Mouse (Mus musculus): ENCODE data around the gene Rilp. TPM values are rescaled to one million over a fixed set of nuclear protein-coding genes. Genes with fewer than 3 reads are reported as not detected.
A peak's percentile ranks its signal among the peaks of the same experiment; 100 is the strongest.

Gene Rilp
- polyA plus RNA-seq, 1 experiment = 4.6 TPM

GRCm38 (mm10) chr11:75466731-75467505, 43.0 kb upstream of the Rilp start:
- Histone ChIP-seq H3K79me2 (ENCODE audit: control insufficient read depth, insufficient read depth) (peaks cover 33% of the 10 kb centered on the region), H3K4me2 (ENCODE audit: low read depth) (no peak overlapping the region), H3K36me3 (ENCODE audit: control insufficient read depth, insufficient read depth) (peaks cover 37% of the 10 kb centered on the region), H3K4me3 (no peak overlapping the region), H3ac (ENCODE audit: control insufficient read depth, insufficient read length) (no peak overlapping the region), H3K27me3 (ENCODE audit: control insufficient read depth, insufficient read depth, insufficient read length) (no peaks in the 10 kb centered on the region)
- TF ChIP-seq MAX (IDR thresholded peaks at IDR 0.05; ENCODE audit: low read depth) = no peak
- TF ChIP-seq MYOG (IDR thresholded peaks at IDR 0.05; ENCODE audit: control insufficient read depth in 1 of 3, insufficient read depth in 1 of 3, insufficient read length in 2 of 3, low read depth in 2 of 3) = no peak
- TF ChIP-seq POLR2A (IDR thresholded peaks at IDR 0.05; ENCODE audit: insufficient read length, low read depth) = peak; percentile 14
- TF ChIP-seq TCF12 (IDR thresholded peaks at IDR 0.05; ENCODE audit: insufficient read depth, poor library complexity, severe bottlenecking) = no peak
- TF ChIP-seq TCF3 (IDR thresholded peaks at IDR 0.05; ENCODE audit: insufficient read length, low read depth) = no peak
- peak; percentile 82 for TF ChIP-seq POLR2AphosphoS2 (IDR thresholded peaks at IDR 0.05; ENCODE audit: insufficient read length, low read depth)

GRCm38 (mm10) chr11:75467512-75468215, 42.2 kb upstream of the Rilp start:
- Histone ChIP-seq H3K4me2 (ENCODE audit: low read depth) (no peak overlapping the region), H3K36me3 (ENCODE audit: control insufficient read depth, insufficient read depth) (peaks cover 37% of the 10 kb centered on the region), H3K27me3 (ENCODE audit: control insufficient read depth, insufficient read depth, insufficient read length) (no peaks in the 10 kb centered on the region), H3K4me3 (no peak overlapping the region), H3ac (ENCODE audit: control insufficient read depth, insufficient read length) (no peak overlapping the region), H3K79me2 (ENCODE audit: control insufficient read depth, insufficient read depth) (peaks cover 28% of the 10 kb centered on the region)
- no peak for TF ChIP-seq TCF3 (IDR thresholded peaks at IDR 0.05; ENCODE audit: insufficient read length, low read depth)
- peak; percentile 71 for TF ChIP-seq POLR2AphosphoS2 (IDR thresholded peaks at IDR 0.05; ENCODE audit: insufficient read length, low read depth)
- TF ChIP-seq SRF (IDR thresholded peaks at IDR 0.05; ENCODE audit: control insufficient read depth, insufficient read length, low read depth) = no peak
- peak; percentile 41 for TF ChIP-seq POLR2A (IDR thresholded peaks at IDR 0.05; ENCODE audit: insufficient read length, low read depth)
- TF ChIP-seq USF1 (IDR thresholded peaks at IDR 0.05; ENCODE audit: low read depth) = no peak

GRCm38 (mm10) chr11:75468410-75468809, 41.5 kb upstream of the Rilp start:
- Histone ChIP-seq H3K4me2 (ENCODE audit: low read depth) (no peak overlapping the region), H3K36me3 (ENCODE audit: control insufficient read depth, insufficient read depth) (peaks cover 37% of the 10 kb centered on the region), H3ac (ENCODE audit: control insufficient read depth, insufficient read length) (no peak overlapping the region), H3K79me2 (ENCODE audit: control insufficient read depth, insufficient read depth) (peaks cover 21% of the 10 kb centered on the region), H3K4me3 (no peak overlapping the region), H3K27me3 (ENCODE audit: control insufficient read depth, insufficient read depth, insufficient read length) (no peaks in the 10 kb centered on the region)
- TF ChIP-seq REST (IDR thresholded peaks at IDR 0.05; ENCODE audit: insufficient read depth, insufficient read length) (no peak), TCF12 (IDR thresholded peaks at IDR 0.05; ENCODE audit: insufficient read depth, poor library complexity, severe bottlenecking) (no peak), POLR2AphosphoS2 (IDR thresholded peaks at IDR 0.05; ENCODE audit: insufficient read length, low read depth) (no peak), E2F4 (IDR thresholded peaks at IDR 0.05; ENCODE audit: insufficient read depth) (no peak), MAX (IDR thresholded peaks at IDR 0.05; ENCODE audit: low read depth) (no peak), MYOG (IDR thresholded peaks at IDR 0.05; ENCODE audit: control insufficient read depth in 1 of 3, insufficient read depth in 1 of 3, insufficient read length in 2 of 3, low read depth in 2 of 3) (no peak), CEBPB (IDR thresholded peaks at IDR 0.05; ENCODE audit: insufficient read depth, poor library complexity, severe bottlenecking) (no peak)

- Histone ChIP-seq H3K4me2 (ENCODE audit: low read depth) (no peak overlapping the region), H3K4me3 (no peak overlapping the region), H3ac (ENCODE audit: control insufficient read depth, insufficient read length) (no peak overlapping the region), H3K79me2 (ENCODE audit: control insufficient read depth, insufficient read depth) (peaks cover 13% of the 10 kb centered on the region), H3K27me3 (ENCODE audit: control insufficient read depth, insufficient read depth, insufficient read length) (no peaks in the 10 kb centered on the region), H3K36me3 (ENCODE audit: control insufficient read depth, insufficient read depth) (peaks cover 30% of the 10 kb centered on the region)
- TF ChIP-seq TCF3 (IDR thresholded peaks at IDR 0.05; ENCODE audit: insufficient read length, low read depth) = no peak
- TF ChIP-seq POLR2AphosphoS2 (IDR thresholded peaks at IDR 0.05; ENCODE audit: insufficient read length, low read depth) = peak; percentile 63
Measured at GRCm38 (mm10) chr11:75469261-75469660, 40.6 kb upstream of the Rilp start.

- Histone ChIP-seq H3K27me3 (ENCODE audit: control insufficient read depth, insufficient read depth, insufficient read length) (no peaks in the 10 kb centered on the region), H3K79me2 (ENCODE audit: control insufficient read depth, insufficient read depth) (no peaks in the 10 kb centered on the region), H3K4me2 (ENCODE audit: low read depth) (no peak overlapping the region), H3K4me3 (no peak overlapping the region), H3K36me3 (ENCODE audit: control insufficient read depth, insufficient read depth) (peaks cover 15% of the 10 kb centered on the region), H3ac (ENCODE audit: control insufficient read depth, insufficient read length) (no peak overlapping the region)
- TF ChIP-seq MYOG (IDR thresholded peaks at IDR 0.05; ENCODE audit: control insufficient read depth in 1 of 3, insufficient read depth in 1 of 3, insufficient read length in 2 of 3, low read depth in 2 of 3) (no peak), CEBPB (IDR thresholded peaks at IDR 0.05; ENCODE audit: insufficient read depth, poor library complexity, severe bottlenecking) (no peak), SRF (IDR thresholded peaks at IDR 0.05; ENCODE audit: control insufficient read depth, insufficient read length, low read depth) (no peak), E2F4 (IDR thresholded peaks at IDR 0.05; ENCODE audit: insufficient read depth) (no peak), USF1 (IDR thresholded peaks at IDR 0.05; ENCODE audit: low read depth) (no peak), TCF12 (IDR thresholded peaks at IDR 0.05; ENCODE audit: insufficient read depth, poor library complexity, severe bottlenecking) (no peak), REST (IDR thresholded peaks at IDR 0.05; ENCODE audit: insufficient read depth, insufficient read length) (no peak), MYOD1 (IDR thresholded peaks at IDR 0.05; ENCODE audit: control insufficient read depth in 1 of 3, insufficient read length in 2 of 3, low read depth in 2 of 3) (no peak), POLR2A (IDR thresholded peaks at IDR 0.05; ENCODE audit: insufficient read length, low read depth) (no peak), MAX (IDR thresholded peaks at IDR 0.05; ENCODE audit: low read depth) (no peak), POLR2AphosphoS2 (IDR thresholded peaks at IDR 0.05; ENCODE audit: insufficient read length, low read depth) (no peak), TCF3 (IDR thresholded peaks at IDR 0.05; ENCODE audit: insufficient read length, low read depth) (no peak)
Measured at GRCm38 (mm10) chr11:75470675-75471074, 39.2 kb upstream of the Rilp start.

All from myocyte (in vitro differentiated cells).